Mouse (Mus musculus): ENCODE measurements around the gene Rreb1.

- TF ChIP-seq CTCF (IDR thresholded peaks at IDR 0.05; ENCODE audit: control insufficient read depth, insufficient read depth, insufficient read length): no peak
- TF ChIP-seq MYOD1 (IDR thresholded peaks at IDR 0.05; ENCODE audit: control insufficient read depth, insufficient read length, low read depth): no peak
Observed at GRCm38 (mm10) chr13:37816736-37817135, 38.5 kb downstream of the Rreb1 start.

Measured in C2C12 (cell line).